Mouse (Mus musculus) thymus, adult 2 months (tissue): ENCODE measurements around the gene Rad17.

Experiments
- CTCF ChIP-seq: fragments of 200-500 bp; IDR thresholded peaks from 2 replicates; pipeline ENCODE4 v1.5.1; 2012; ENCODE audit warnings: mild to moderate bottlenecking, control low read depth, low read length, moderate library complexity, borderline replicate concordance; ENCODE audit not compliant: control insufficient read depth, poor library complexity, insufficient read depth; ENCODE audit errors: extremely low read depth
- POLR2A ChIP-seq: fragments of 200-500 bp; IDR thresholded peaks from 2 replicates; pipeline ENCODE4 v1.6.1; 2012; ENCODE audit warnings: mild to moderate bottlenecking, low read length, control low read depth, moderate library complexity; ENCODE audit not compliant: control insufficient read depth, poor library complexity, insufficient read depth; ENCODE audit errors: extremely low read depth

DNA sequence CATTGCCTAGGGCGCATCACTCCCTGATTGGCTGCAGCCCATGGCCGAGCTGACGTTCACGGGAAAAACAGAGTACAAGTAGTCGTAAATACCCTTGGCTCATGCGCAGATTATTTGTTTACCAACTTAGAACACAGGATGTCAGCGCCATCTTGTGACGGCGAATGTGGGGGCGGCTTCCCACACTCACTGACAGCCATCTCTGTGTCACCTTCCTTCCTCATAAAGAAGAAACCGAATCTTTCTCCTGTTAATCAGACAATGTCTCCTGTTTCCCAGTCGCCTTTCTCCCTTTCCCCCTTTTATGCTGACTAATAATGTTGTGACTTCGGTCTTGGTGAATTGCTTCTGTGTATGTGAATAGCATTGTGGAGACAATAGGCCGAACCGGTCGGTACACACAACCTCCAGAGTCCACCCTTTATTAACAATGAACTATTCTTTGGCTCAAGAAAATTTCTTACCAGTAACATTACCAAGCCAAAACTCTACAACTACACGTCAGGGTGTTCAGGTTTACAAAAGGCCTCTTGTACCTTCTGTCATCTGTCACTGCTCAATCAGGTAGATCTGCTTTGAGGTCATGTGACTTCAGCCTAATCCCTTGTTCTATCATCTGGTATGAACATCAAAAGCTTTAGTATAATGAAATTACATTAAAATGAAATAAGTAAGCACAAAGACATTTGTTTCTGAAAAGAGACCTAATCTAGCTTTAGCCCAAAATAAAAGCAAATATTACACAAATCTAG, 56.6 kb downstream of the Rad17 start:
- no peak for TF ChIP-seq CTCF
- TF ChIP-seq POLR2A, result no peak
